Mouse (Mus musculus) stomach, postnatal 0 days (tissue): ENCODE data around the gene Flrt1.

Experiments used
- CTCF ChIP-seq: IDR thresholded peaks from 2 replicates; pipeline ENCODE4 v1.5.1; 2016; ENCODE audit warnings: antibody characterized with exemption, low read depth, mild to moderate bottlenecking, moderate library complexity
- EP300 ChIP-seq: optimal IDR thresholded peaks from 2 replicates; pipeline ENCODE3; 2016; ENCODE audit warnings: antibody characterized with exemption

DNA sequence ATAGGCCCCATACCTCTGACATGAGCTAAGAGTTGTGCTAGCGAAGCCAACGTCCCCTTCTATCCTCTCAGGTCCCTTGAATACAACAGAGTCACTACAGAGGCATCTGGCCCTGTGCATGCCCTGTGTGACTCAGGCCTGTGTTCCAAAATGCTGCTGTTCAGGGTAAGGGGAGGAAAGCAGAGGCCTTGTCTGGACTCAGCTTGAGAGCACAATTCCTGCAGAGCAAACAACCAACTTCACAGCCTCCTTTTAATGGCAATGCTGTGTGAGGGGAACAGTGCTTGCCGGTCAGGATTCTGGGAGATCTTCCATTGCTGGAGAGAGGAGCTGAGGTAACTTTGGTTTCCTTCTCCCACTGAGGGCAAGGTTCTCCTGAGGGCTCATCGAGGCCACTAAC, 61.2 kb downstream of the Flrt1 start:
- TF ChIP-seq CTCF (no peak), EP300 (no peak)
